Mouse (Mus musculus) stomach, postnatal 0 days (tissue): ENCODE measurements at regions not wholly inside any gene's neighbourhood (a gene's known extent, or its start where the extent isn't known, plus 50 kb on each side); places are given as distances from the start of the nearest gene placed in this dataset.
"Not testable (repeated sequence)": the region's sequence is repeated elsewhere in the genome, so short reads cannot be mapped to it uniquely, and the experiment has no call there.

ENCODE experiments used
- ATAC-seq: fragments of 200-750 bp; cut with Nextera tagmentation; 2 replicates; pipeline ENCODE4 v1.8.0; 2017; ENCODE audit not compliant: low FRiP score, low TSS enrichment
- DNase-seq: peaks from one replicate; pipeline ENCODE4 v3.0.0-alpha.2; 2016; ENCODE audit warnings: low spot score
- H3K27ac ChIP-seq: fragments of 300-500 bp; sonication (generic); replicated peaks from 2 replicates; pipeline ENCODE4 v1.5.1; 2014; ENCODE audit warnings: mild to moderate bottlenecking, control low read depth
- H3K27me3 ChIP-seq: fragments of 300-500 bp; sonication (generic); 2 replicates; pipeline ENCODE4 v1.6.1; 2014; ENCODE audit warnings: low read length; ENCODE audit not compliant: control insufficient read depth, insufficient read depth
- H3K36me3 ChIP-seq: fragments of 300-500 bp; sonication (generic); 2 replicates; pipeline ENCODE4 v1.6.1; 2014; ENCODE audit warnings: low read length, mixed read lengths; ENCODE audit not compliant: control insufficient read depth, insufficient read depth
- H3K4me1 ChIP-seq: fragments of 300-500 bp; sonication (generic); replicated peaks from 2 replicates; pipeline ENCODE4 v1.6.1; 2014; ENCODE audit warnings: antibody characterized with exemption; ENCODE audit not compliant: control insufficient read depth, insufficient read depth
- H3K4me2 ChIP-seq: fragments of 300-500 bp; sonication (generic); replicated peaks from 2 replicates; pipeline ENCODE4 v1.6.1; 2014; ENCODE audit warnings: low read depth, mild to moderate bottlenecking, control low read depth, moderate library complexity
- H3K4me3 ChIP-seq: fragments of 300-500 bp; sonication (generic); 2 replicates; pipeline ENCODE4 v1.5.1; 2014; ENCODE audit warnings: low read depth, low read length, control low read depth
- H3K9ac ChIP-seq: fragments of 300-500 bp; sonication (generic); 2 replicates; pipeline ENCODE4 v1.6.1; 2014; ENCODE audit warnings: mild to moderate bottlenecking, low read length, control low read depth, mixed read lengths
- H3K9me3 ChIP-seq: fragments of 300-500 bp; sonication (generic); 2 replicates; pipeline ENCODE4 v1.6.1; 2016; ENCODE audit warnings: low read length; ENCODE audit not compliant: control insufficient read depth
- CTCF ChIP-seq: IDR thresholded peaks from 2 replicates; pipeline ENCODE4 v1.5.1; 2016; ENCODE audit warnings: antibody characterized with exemption, low read depth, mild to moderate bottlenecking, moderate library complexity
- EP300 ChIP-seq: optimal IDR thresholded peaks from 2 replicates; pipeline ENCODE3; 2016; ENCODE audit warnings: antibody characterized with exemption
- WGBS: fragments of 180-500 bp; shearing (Covaris S2); extraction: QIAGEN DNeasy Blood & Tissue Kit; methylation state at CpG from one replicate; pipeline ENCODE4 v1.1.7; 2014; 5-methylcytosine and 5-hydroxymethylcytosine counted together

GRCm38 (mm10) chr14:17484866-17485265 is 175.2 kb upstream of the Thrb start:
- H3K4me3 ChIP-seq = no peak overlapping the region
- no peaks in the 10 kb centered on the region for H3K9me3 ChIP-seq
- no peak overlapping the region for H3K27ac ChIP-seq
- no peak for ATAC-seq
- TF ChIP-seq EP300 (no peak), CTCF (no peak)
- no peaks in the 10 kb centered on the region for H3K27me3 ChIP-seq
- no peak for DNase-seq
- H3K4me2 ChIP-seq = no peak overlapping the region
- H3K4me1 ChIP-seq = no peaks in the 10 kb centered on the region
- H3K9ac ChIP-seq = no peak overlapping the region
- H3K36me3 ChIP-seq = no peaks in the 10 kb centered on the region

- Histone ChIP-seq H3K27ac (no peak overlapping the region), H3K27me3 (no peaks in the 10 kb centered on the region), H3K9ac (no peak overlapping the region), H3K4me2 (no peak overlapping the region), H3K36me3 (no peaks in the 10 kb centered on the region), H3K4me3 (no peak overlapping the region), H3K4me1 (no peaks in the 10 kb centered on the region), H3K9me3 (no peaks in the 10 kb centered on the region)
- ATAC-seq (no peak), DNase-seq (no peak)
- no peak for TF ChIP-seq EP300
- no peak for TF ChIP-seq CTCF
- 36% methylated on average over 1 of the region's 1 CpGs for WGBS
Measured at GRCm38 (mm10) chr14:17513756-17514155, 146.3 kb upstream of the Thrb start.

GRCm38 (mm10) chr14:17522696-17523095 is 137.4 kb upstream of the Thrb start:
- no peak for DNase-seq

GRCm38 (mm10) chr14:17523916-17524315 is 136.1 kb upstream of the Thrb start:
- WGBS = 81% methylated on average over 4 of the region's 4 CpGs
- Histone ChIP-seq H3K27me3 (no peaks in the 10 kb centered on the region), H3K4me1 (no peaks in the 10 kb centered on the region), H3K9ac (no peak overlapping the region), H3K4me3 (no peak overlapping the region), H3K27ac (no peak overlapping the region), H3K36me3 (no peaks in the 10 kb centered on the region), H3K9me3 (no peaks in the 10 kb centered on the region), H3K4me2 (no peak overlapping the region)
- DNase-seq (no peak), ATAC-seq (no peak)
- TF ChIP-seq CTCF (no peak), EP300 (no peak)

More at GRCm38 (mm10) chr14:17522696-17523095, 137.4 kb upstream of the Thrb start:
- Histone ChIP-seq H3K27me3 (no peaks in the 10 kb centered on the region), H3K4me1 (no peaks in the 10 kb centered on the region), H3K27ac (no peak overlapping the region), H3K36me3 (no peaks in the 10 kb centered on the region), H3K4me3 (no peak overlapping the region), H3K9me3 (no peaks in the 10 kb centered on the region), H3K9ac (no peak overlapping the region), H3K4me2 (no peak overlapping the region)
- no peak for ATAC-seq
- no peak for TF ChIP-seq CTCF
- TF ChIP-seq EP300 = no peak
- WGBS = 70% methylated on average over 3 of the region's 3 CpGs

- no peak for DNase-seq
- Histone ChIP-seq H3K27me3 (no peaks in the 10 kb centered on the region), H3K27ac (no peak overlapping the region), H3K4me3 (no peak overlapping the region), H3K9me3 (no peaks in the 10 kb centered on the region), H3K9ac (no peak overlapping the region), H3K4me2 (no peak overlapping the region), H3K4me1 (no peaks in the 10 kb centered on the region), H3K36me3 (no peaks in the 10 kb centered on the region)
- TF ChIP-seq EP300 (no peak), CTCF (no peak)
- 79% methylated on average over 1 of the region's 1 CpGs for WGBS
- no peak for ATAC-seq
Measured at GRCm38 (mm10) chr14:17539322-17539721, 120.7 kb upstream of the Thrb start.

- DNase-seq (no peak), ATAC-seq (no peak)
- TF ChIP-seq EP300 = no peak
- TF ChIP-seq CTCF = no peak
- no peak overlapping the region for H3K9ac ChIP-seq
- H3K27me3 ChIP-seq = no peaks in the 10 kb centered on the region
- H3K4me3 ChIP-seq = no peak overlapping the region
- H3K36me3 ChIP-seq = no peaks in the 10 kb centered on the region
- no peak overlapping the region for H3K4me2 ChIP-seq
- no peak overlapping the region for H3K27ac ChIP-seq
- no peaks in the 10 kb centered on the region for H3K4me1 ChIP-seq
- 92% methylated on average over 1 of the region's 1 CpGs for WGBS
- no peaks in the 10 kb centered on the region for H3K9me3 ChIP-seq
Measured at GRCm38 (mm10) chr14:17556458-17556857, 103.6 kb upstream of the Thrb start.

GRCm38 (mm10) chr14:17560001-17560400 is 100.1 kb upstream of the Thrb start:
- not testable (repeated sequence) for H3K27me3 ChIP-seq, H3K4me2 ChIP-seq, H3K36me3 ChIP-seq, ATAC-seq, DNase-seq, H3K4me1 ChIP-seq, H3K27ac ChIP-seq, H3K9ac ChIP-seq, H3K4me3 ChIP-seq, H3K9me3 ChIP-seq
- WGBS = 41% methylated on average over 3 of the region's 3 CpGs
